Mouse (Mus musculus): ENCODE results near the gene Olfr298.

The Olfr298 gene

GRCm38 (mm10) chr7:86492384-86492783, at the start of gene Olfr298:
Gene Olfr298 (minus strand): TSS chr7:86492484.
- no peak for DNase-seq (ENCODE audit: low read depth, low spot score)

GRCm38 (mm10) chr7:86519668-86520067, 27.4 kb upstream of the Olfr298 start, which contains the start of gene Olfr297:
Gene Olfr297 (plus strand): TSS chr7:86519968.
- DNase-seq (ENCODE audit: low read depth, low spot score) = no peak

- no peak for DNase-seq (ENCODE audit: low read depth, low spot score)
Observed at GRCm38 (mm10) chr7:86459621-86460020, 32.7 kb downstream of the Olfr298 start, which contains the start of gene Olfr299. Gene Olfr299 (plus strand): TSS chr7:86459921.

Measured in retina, postnatal 7 days (tissue).